Mouse (Mus musculus): ENCODE results near the gene Exd2. TPM values are rescaled to one million over a fixed set of nuclear protein-coding genes. Genes with fewer than 3 reads are reported as not detected.

The Exd2 gene
- polyA plus RNA-seq, 1 experiment from 2014 or later, result 18.7 TPM

GRCm38 (mm10) chr12:80549646-80550045 lies 86.8 kb downstream of the Exd2 start:
- no peak overlapping the region for H3K27ac ChIP-seq (ENCODE audit: low read depth, low read length)
- H3K9ac ChIP-seq (ENCODE audit: low read depth, low read length), result no peak overlapping the region
- WGBS, result 77% methylated on average over 11 of the region's 11 CpGs
- DNase-seq (ENCODE audit: low spot score) (no peak), ATAC-seq (replicated peaks; ENCODE audit: low FRiP score) (no peak)
- no peaks in the 10 kb centered on the region for H3K9me3 ChIP-seq (ENCODE audit: control insufficient read depth, low read length)
- H3K4me3 ChIP-seq (ENCODE audit: low read depth, low read length), result no peak overlapping the region
- no peaks in the 10 kb centered on the region for H3K36me3 ChIP-seq (ENCODE audit: control insufficient read depth, insufficient read depth, low read length)
- H3K4me2 ChIP-seq, result no peak overlapping the region
- H3K4me1 ChIP-seq (replicated peaks; ENCODE audit: control insufficient read depth, insufficient read depth, low read length), result no peaks in the 10 kb centered on the region
- peaks cover 6% of the 10 kb centered on the region; the same call in 1 of the 2 replicates for H3K27me3 ChIP-seq (replicated peaks; ENCODE audit: control insufficient read depth, insufficient read depth, low read length)

Other genes starting within 250 kb of the Exd2 start
- 27.9 and 28.3 TPM in 2 replicates for gene Actn1, start 202.7 kb upstream of the Exd2 start, polyA plus RNA-seq (2014; fragmentation: Nextera tagmentation; extraction: Ambion mirVana)
- 5.1 and 5.2 TPM in 2 replicates for gene Dcaf5, start 26.5 kb upstream of the Exd2 start, polyA plus RNA-seq (2014; fragmentation: Nextera tagmentation; extraction: Ambion mirVana)
- gene Galnt16, start 55.2 kb downstream of the Exd2 start, polyA plus RNA-seq (2014; fragmentation: Nextera tagmentation; extraction: Ambion mirVana), result 0.92 TPM in 2 replicates
- 21.4 and 25.1 TPM in 2 replicates for gene Slc39a9, start 180.8 kb downstream of the Exd2 start, polyA plus RNA-seq (2014; fragmentation: Nextera tagmentation; extraction: Ambion mirVana)
- 304 and 308 TPM in 2 replicates for gene Erh, start 181.2 kb downstream of the Exd2 start, polyA plus RNA-seq (2014; fragmentation: Nextera tagmentation; extraction: Ambion mirVana)
- 0.70 and 1.1 TPM in 2 replicates for gene Plekhd1, start 229.5 kb downstream of the Exd2 start, polyA plus RNA-seq (2014; fragmentation: Nextera tagmentation; extraction: Ambion mirVana)

Measured in liver, embryonic 11.5 days (tissue).